Mouse (Mus musculus): ENCODE measurements around the gene Fgf22. TPM values are rescaled to one million over a fixed set of nuclear protein-coding genes. Genes with fewer than 3 reads are reported as not detected.
A peak's percentile ranks its signal among the peaks of the same experiment; 100 is the strongest.

Gene Fgf22
- polyA plus RNA-seq, 1 experiment, result 0.26 TPM

GRCm38 (mm10) chr10:79794491-79794931, 39.6 kb downstream of the Fgf22 start:
- TF ChIP-seq TCF12 (IDR thresholded peaks at IDR 0.05; ENCODE audit: insufficient read depth, poor library complexity, severe bottlenecking), result no peak
- TF ChIP-seq POLR2A (IDR thresholded peaks at IDR 0.05; ENCODE audit: insufficient read length, low read depth), result peak; percentile 75
- TF ChIP-seq POLR2AphosphoS2 (IDR thresholded peaks at IDR 0.05; ENCODE audit: insufficient read length, low read depth), result peak; percentile 79
- Histone ChIP-seq H3K36me3 (ENCODE audit: control insufficient read depth, insufficient read depth) (no peaks in the 10 kb centered on the region), H3K4me3 (peak overlapping the region; percentile 50), H3K4me2 (ENCODE audit: low read depth) (peak overlapping the region; percentile 99), H3K79me2 (ENCODE audit: control insufficient read depth, insufficient read depth) (peaks cover 20% of the 10 kb centered on the region), H3ac (ENCODE audit: control insufficient read depth, insufficient read length) (no peak overlapping the region), H3K27me3 (ENCODE audit: control insufficient read depth, insufficient read depth, insufficient read length) (no peaks in the 10 kb centered on the region)

DNA sequence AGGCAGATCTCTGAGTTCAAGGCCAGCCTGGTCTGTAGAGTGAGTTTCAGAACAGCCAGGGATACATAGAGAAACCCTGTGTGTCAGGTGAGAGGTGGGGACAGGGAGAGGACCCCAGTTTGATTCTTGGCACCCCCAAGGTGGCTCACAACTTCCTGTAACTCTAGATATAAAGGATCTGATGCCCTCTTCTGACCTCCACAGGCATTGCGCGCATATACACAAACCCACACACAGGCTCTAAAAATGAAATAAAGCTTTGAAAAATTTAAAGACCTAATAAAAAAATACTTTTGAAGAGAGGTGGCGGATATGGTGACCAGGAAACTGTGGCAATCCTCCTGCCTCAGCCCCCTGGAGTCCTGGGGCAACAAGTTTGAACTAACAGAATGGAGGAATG, 41.0 kb downstream of the Fgf22 start:
- Histone ChIP-seq H3K4me3 (no peak overlapping the region), H3K79me2 (ENCODE audit: control insufficient read depth, insufficient read depth) (peaks cover 21% of the 10 kb centered on the region), H3K36me3 (ENCODE audit: control insufficient read depth, insufficient read depth) (no peaks in the 10 kb centered on the region), H3ac (ENCODE audit: control insufficient read depth, insufficient read length) (no peak overlapping the region), H3K4me2 (ENCODE audit: low read depth) (no peak overlapping the region), H3K27me3 (ENCODE audit: control insufficient read depth, insufficient read depth, insufficient read length) (no peaks in the 10 kb centered on the region)
- TF ChIP-seq MYOG (IDR thresholded peaks at IDR 0.05; ENCODE audit: control insufficient read depth in 1 of 3, insufficient read depth in 1 of 3, insufficient read length in 2 of 3, low read depth in 2 of 3), result no peak
- TF ChIP-seq MYOD1 (IDR thresholded peaks at IDR 0.05; ENCODE audit: control insufficient read depth in 1 of 3, insufficient read length in 2 of 3, low read depth in 2 of 3), result no peak

- H3ac ChIP-seq (ENCODE audit: control insufficient read depth, insufficient read length), result no peak overlapping the region
- H3K79me2 ChIP-seq (ENCODE audit: control insufficient read depth, insufficient read depth), result peaks cover 21% of the 10 kb centered on the region
- H3K36me3 ChIP-seq (ENCODE audit: control insufficient read depth, insufficient read depth), result no peaks in the 10 kb centered on the region
- TF ChIP-seq MYOD1 (IDR thresholded peaks at IDR 0.05; ENCODE audit: control insufficient read depth in 1 of 3, insufficient read length in 2 of 3, low read depth in 2 of 3) (peak in 1 of 3 experiments; percentile 18), POLR2A (IDR thresholded peaks at IDR 0.05; ENCODE audit: insufficient read length, low read depth) (no peak)
- H3K4me3 ChIP-seq, result no peak overlapping the region
- no peaks in the 10 kb centered on the region for H3K27me3 ChIP-seq (ENCODE audit: control insufficient read depth, insufficient read depth, insufficient read length)
- no peak overlapping the region for H3K4me2 ChIP-seq (ENCODE audit: low read depth)
These were observed 42.5 kb downstream of the Fgf22 start for GRCm38 (mm10) chr10:79797326-79797725.

DNA sequence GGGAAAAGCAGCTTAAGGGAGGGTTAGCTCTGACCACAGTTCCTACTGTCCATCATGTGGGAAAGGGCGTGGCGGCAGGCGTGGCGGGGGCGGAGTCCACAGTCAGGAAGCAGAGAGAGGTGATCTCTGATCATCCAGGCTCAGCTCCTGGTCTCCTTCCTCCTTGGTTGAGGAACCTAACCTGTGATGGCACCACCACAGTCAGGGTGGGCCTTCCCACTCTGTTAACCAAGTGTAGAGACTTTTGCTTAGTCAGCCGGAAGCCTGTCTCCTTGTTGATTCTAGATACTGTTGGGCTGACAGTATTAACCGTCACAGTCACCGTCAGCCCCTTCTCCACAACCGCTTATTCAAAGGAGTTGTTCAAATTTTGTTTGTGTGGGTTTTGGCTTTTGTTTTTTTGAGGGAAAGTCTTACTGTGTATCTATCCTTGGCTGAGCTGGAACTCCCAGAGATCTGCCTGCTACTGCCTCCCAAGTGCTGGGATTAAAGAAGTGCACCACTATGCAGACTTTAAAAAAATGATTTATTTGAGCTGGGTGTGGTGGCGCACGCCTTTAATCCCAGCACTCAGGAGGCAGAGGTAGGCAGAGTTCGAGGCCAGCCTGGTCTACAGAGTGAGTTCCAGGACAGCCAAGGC, 43.5 kb downstream of the Fgf22 start:
- TF ChIP-seq POLR2A (IDR thresholded peaks at IDR 0.05; ENCODE audit: insufficient read length, low read depth), result no peak
- TF ChIP-seq REST (IDR thresholded peaks at IDR 0.05; ENCODE audit: insufficient read depth, insufficient read length), result no peak
- TF ChIP-seq POLR2AphosphoS2 (IDR thresholded peaks at IDR 0.05; ENCODE audit: insufficient read length, low read depth), result no peak
- TF ChIP-seq SRF (IDR thresholded peaks at IDR 0.05; ENCODE audit: control insufficient read depth, insufficient read length, low read depth), result no peak
- TF ChIP-seq USF1 (IDR thresholded peaks at IDR 0.05; ENCODE audit: low read depth), result no peak
- TF ChIP-seq MYOG (IDR thresholded peaks at IDR 0.05; ENCODE audit: control insufficient read depth in 1 of 3, insufficient read depth in 1 of 3, insufficient read length in 2 of 3, low read depth in 2 of 3), result no peak
- no peak for TF ChIP-seq CEBPB (IDR thresholded peaks at IDR 0.05; ENCODE audit: insufficient read depth, poor library complexity, severe bottlenecking)
- TF ChIP-seq MYOD1 (IDR thresholded peaks at IDR 0.05; ENCODE audit: control insufficient read depth in 1 of 3, insufficient read length in 2 of 3, low read depth in 2 of 3), result no peak
- TF ChIP-seq MAX (IDR thresholded peaks at IDR 0.05; ENCODE audit: low read depth), result no peak
- no peak for TF ChIP-seq TCF3 (IDR thresholded peaks at IDR 0.05; ENCODE audit: insufficient read length, low read depth)
- no peak overlapping the region for H3ac ChIP-seq (ENCODE audit: control insufficient read depth, insufficient read length)
- H3K27me3 ChIP-seq (ENCODE audit: control insufficient read depth, insufficient read depth, insufficient read length), result no peaks in the 10 kb centered on the region
- H3K4me3 ChIP-seq, result no peak overlapping the region
- H3K79me2 ChIP-seq (ENCODE audit: control insufficient read depth, insufficient read depth), result peaks cover 21% of the 10 kb centered on the region
- H3K4me2 ChIP-seq (ENCODE audit: low read depth), result no peak overlapping the region
- H3K36me3 ChIP-seq (ENCODE audit: control insufficient read depth, insufficient read depth), result no peaks in the 10 kb centered on the region

GRCm38 (mm10) chr10:79800508-79800907, 45.6 kb downstream of the Fgf22 start:
- Histone ChIP-seq H3K4me2 (ENCODE audit: low read depth) (no peak overlapping the region), H3K79me2 (ENCODE audit: control insufficient read depth, insufficient read depth) (peaks cover 21% of the 10 kb centered on the region), H3ac (ENCODE audit: control insufficient read depth, insufficient read length) (no peak overlapping the region), H3K4me3 (no peak overlapping the region), H3K27me3 (ENCODE audit: control insufficient read depth, insufficient read depth, insufficient read length) (no peaks in the 10 kb centered on the region), H3K36me3 (ENCODE audit: control insufficient read depth, insufficient read depth) (no peaks in the 10 kb centered on the region)
- TF ChIP-seq POLR2AphosphoS2 (IDR thresholded peaks at IDR 0.05; ENCODE audit: insufficient read length, low read depth) (no peak), TCF12 (IDR thresholded peaks at IDR 0.05; ENCODE audit: insufficient read depth, poor library complexity, severe bottlenecking) (no peak), USF1 (IDR thresholded peaks at IDR 0.05; ENCODE audit: low read depth) (no peak), MYOD1 (IDR thresholded peaks at IDR 0.05; ENCODE audit: control insufficient read depth in 1 of 3, insufficient read length in 2 of 3, low read depth in 2 of 3) (no peak), CEBPB (IDR thresholded peaks at IDR 0.05; ENCODE audit: insufficient read depth, poor library complexity, severe bottlenecking) (no peak), TCF3 (IDR thresholded peaks at IDR 0.05; ENCODE audit: insufficient read length, low read depth) (no peak), MYOG (IDR thresholded peaks at IDR 0.05; ENCODE audit: control insufficient read depth in 1 of 3, insufficient read depth in 1 of 3, insufficient read length in 2 of 3, low read depth in 2 of 3) (no peak), E2F4 (IDR thresholded peaks at IDR 0.05; ENCODE audit: insufficient read depth) (no peak), SRF (IDR thresholded peaks at IDR 0.05; ENCODE audit: control insufficient read depth, insufficient read length, low read depth) (no peak), MAX (IDR thresholded peaks at IDR 0.05; ENCODE audit: low read depth) (no peak), REST (IDR thresholded peaks at IDR 0.05; ENCODE audit: insufficient read depth, insufficient read length) (no peak), POLR2A (IDR thresholded peaks at IDR 0.05; ENCODE audit: insufficient read length, low read depth) (no peak)
